Mouse (Mus musculus): Measurements from ENCODE around the gene Ift20.
A peak's percentile ranks its signal among the peaks of the same experiment; 100 is the strongest.

The Ift20 gene

DNA sequence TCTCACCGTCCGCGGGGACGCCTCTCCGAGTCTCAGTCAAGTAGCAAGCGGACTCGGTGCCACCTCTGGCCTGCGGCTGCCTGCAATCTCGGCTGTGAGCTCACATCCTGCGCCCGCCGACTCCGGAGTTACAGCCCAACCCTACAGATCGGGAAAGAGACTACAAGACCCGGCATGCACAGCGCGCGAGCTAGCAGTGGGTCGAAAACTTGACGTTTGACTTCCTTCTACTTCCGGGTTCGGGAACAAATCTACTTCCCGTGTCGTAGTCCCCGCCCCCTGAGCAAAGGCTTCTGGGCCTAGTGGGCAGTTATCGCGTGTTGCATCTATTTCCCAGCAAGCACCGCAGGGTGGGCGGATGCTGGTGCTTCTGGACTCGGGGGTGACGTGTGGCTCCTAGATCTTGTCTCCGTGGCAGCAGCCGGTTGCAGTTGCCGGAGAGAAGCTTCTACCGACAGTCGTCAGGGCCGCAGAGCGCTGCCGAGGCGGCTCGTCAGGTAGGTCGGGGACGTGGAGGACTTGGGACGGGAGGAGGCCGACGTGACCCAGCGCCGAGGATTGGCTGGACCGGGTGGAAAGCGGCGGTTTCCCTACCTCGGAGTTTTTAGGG, at the start of gene Ift20, which contains the start of gene Tnfaip1:
Gene Ift20, plus strand, starts transcription at position 282 of the 610 bp plus-strand sequence.
Gene Tnfaip1, minus strand, starts transcription at position 253 of the 610 bp plus-strand sequence.
- Histone ChIP-seq H3K36me3 (ENCODE audit: control insufficient read depth, insufficient read depth, low read length, poor library complexity, severe bottlenecking) (peaks cover 1% of the 10 kb centered on the region; the same call in 1 of the 2 replicates), H3K27me3 (ENCODE audit: control insufficient read depth, insufficient read depth, low read length, poor library complexity, severe bottlenecking) (no peaks in the 10 kb centered on the region)
- peak; percentile 99 for DNase-seq (ENCODE audit: low read depth, low spot score)

DNA sequence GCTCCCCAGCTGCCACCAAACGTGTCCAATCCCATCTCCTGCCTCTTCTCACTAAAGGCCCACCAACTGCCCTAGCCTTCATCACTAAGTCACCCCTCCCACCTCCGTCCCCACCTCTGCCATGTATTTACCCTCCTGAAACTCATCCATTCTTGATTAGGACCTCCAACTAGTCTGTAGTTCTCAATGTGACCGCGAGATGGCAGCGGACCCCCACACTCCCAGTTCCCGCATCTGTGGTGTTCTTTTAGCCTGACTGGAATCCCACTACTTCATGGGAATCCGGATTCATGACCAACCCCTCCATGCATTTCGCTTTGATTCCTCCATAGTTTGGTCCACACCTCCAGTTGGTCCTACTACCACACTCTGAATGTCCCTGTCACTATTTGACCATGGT, 48.0 kb upstream of the Ift20 start:
- peak; percentile 70 for DNase-seq (ENCODE audit: low read depth, low spot score)
- no peaks in the 10 kb centered on the region; the same call in 1 of the 2 replicates for H3K36me3 ChIP-seq (ENCODE audit: control insufficient read depth, insufficient read depth, low read length, poor library complexity, severe bottlenecking)
- no peaks in the 10 kb centered on the region for H3K27me3 ChIP-seq (ENCODE audit: control insufficient read depth, insufficient read depth, low read length, poor library complexity, severe bottlenecking)

GRCm38 (mm10) chr11:78490781-78491241, 45.4 kb upstream of the Ift20 start:
- Histone ChIP-seq H3K36me3 (ENCODE audit: control insufficient read depth, insufficient read depth, low read length, poor library complexity, severe bottlenecking) (no peaks in the 10 kb centered on the region), H3K27me3 (ENCODE audit: control insufficient read depth, insufficient read depth, low read length, poor library complexity, severe bottlenecking) (no peaks in the 10 kb centered on the region)
- no peak for DNase-seq (ENCODE audit: low read depth, low spot score)

DNA sequence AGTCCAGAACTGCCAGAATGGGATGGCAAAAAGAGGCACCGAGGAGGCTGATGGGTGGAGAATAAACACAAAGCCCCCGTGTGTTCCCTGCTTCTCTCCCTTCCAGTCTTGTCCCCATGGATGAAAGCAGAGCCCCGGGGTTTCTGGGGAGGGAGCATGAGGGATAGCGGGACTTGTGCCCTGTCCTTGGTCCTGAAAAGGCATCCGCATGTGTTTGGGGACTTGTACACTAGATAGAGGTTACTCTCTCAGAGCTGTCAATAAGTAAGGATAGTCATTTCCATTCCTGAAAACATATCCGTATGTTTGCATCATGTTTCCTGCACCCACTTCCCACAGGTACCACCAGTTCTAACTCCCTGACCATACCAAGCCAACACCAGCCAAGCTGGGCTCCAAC, 40.3 kb upstream of the Ift20 start:
- DNase-seq (ENCODE audit: low read depth, low spot score), result peak; percentile 50
- no peaks in the 10 kb centered on the region for H3K36me3 ChIP-seq (ENCODE audit: control insufficient read depth, insufficient read depth, low read length, poor library complexity, severe bottlenecking)

GRCm38 (mm10) chr11:78497071-78497541, 39.1 kb upstream of the Ift20 start:
- H3K36me3 ChIP-seq (ENCODE audit: control insufficient read depth, insufficient read depth, low read length, poor library complexity, severe bottlenecking), result no peaks in the 10 kb centered on the region
- no peaks in the 10 kb centered on the region for H3K27me3 ChIP-seq (ENCODE audit: control insufficient read depth, insufficient read depth, low read length, poor library complexity, severe bottlenecking)
- peak; percentile 30 for DNase-seq (ENCODE audit: low read depth, low spot score)

More for the DNA sequence above, 40.3 kb upstream of the Ift20 start:
- no peaks in the 10 kb centered on the region for H3K27me3 ChIP-seq (ENCODE audit: control insufficient read depth, insufficient read depth, low read length, poor library complexity, severe bottlenecking)

DNA sequence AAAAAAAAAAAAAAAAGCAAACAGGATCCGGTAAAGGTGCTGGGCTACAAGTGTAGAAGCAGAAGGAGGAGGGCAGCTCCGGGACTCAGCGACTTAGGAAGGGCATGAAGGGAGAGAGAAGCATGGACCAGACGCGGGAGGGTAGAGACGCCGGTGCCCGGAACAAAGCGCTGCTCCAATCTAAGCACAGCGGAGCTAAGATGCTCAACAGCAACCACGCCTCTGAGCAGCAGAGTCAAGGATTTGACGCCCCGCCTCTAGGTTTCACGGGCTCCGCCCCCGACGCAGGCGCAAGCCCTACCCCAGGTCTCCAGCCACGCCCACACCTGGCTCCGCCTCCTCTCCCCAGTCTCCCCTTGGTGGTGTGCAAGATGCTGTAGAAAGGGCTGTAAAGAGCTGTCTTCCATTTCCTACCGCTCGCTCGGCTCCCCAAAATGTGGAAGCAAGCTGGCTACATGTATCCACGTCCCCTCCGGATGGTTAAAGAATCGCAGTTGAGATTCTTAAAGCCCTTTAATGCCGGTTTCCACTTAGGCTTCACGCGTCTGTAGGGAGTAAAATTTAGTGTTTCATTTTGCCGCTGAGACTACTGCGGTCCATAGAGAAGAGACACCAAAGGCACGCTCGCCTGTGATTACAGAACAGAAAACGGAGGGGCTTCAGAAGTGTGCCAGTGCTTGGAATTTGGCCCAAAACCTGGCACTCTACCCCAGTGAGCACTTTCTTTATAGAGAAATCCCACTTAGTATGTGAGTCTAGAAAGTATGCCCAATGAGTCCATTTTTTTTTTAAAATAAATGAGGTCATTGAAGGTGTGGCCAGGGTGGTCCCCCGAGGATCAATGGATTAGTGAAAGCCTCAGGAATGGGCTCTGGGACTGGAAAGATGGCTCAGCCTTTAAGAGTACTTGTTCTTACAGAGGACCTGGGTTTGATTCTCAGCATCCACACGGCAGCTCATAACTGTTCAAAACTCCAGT, 38.3 kb upstream of the Ift20 start, which contains the start of gene Sarm1:
Gene Sarm1, minus strand, starts transcription at position 211 of the 979 bp plus-strand sequence.
- H3K36me3 ChIP-seq (ENCODE audit: control insufficient read depth, insufficient read depth, low read length, poor library complexity, severe bottlenecking), result no peaks in the 10 kb centered on the region
- no peaks in the 10 kb centered on the region for H3K27me3 ChIP-seq (ENCODE audit: control insufficient read depth, insufficient read depth, low read length, poor library complexity, severe bottlenecking)
- peak; percentile 97 for DNase-seq (ENCODE audit: low read depth, low spot score)

GRCm38 (mm10) chr11:78499004-78499403, 37.2 kb upstream of the Ift20 start, which contains the start of gene Vtn:
Vtn (plus strand) TSS chr11:78499091.
- DNase-seq (ENCODE audit: low read depth, low spot score), result no peak
- Histone ChIP-seq H3K27me3 (ENCODE audit: control insufficient read depth, insufficient read depth, low read length, poor library complexity, severe bottlenecking) (no peaks in the 10 kb centered on the region), H3K36me3 (ENCODE audit: control insufficient read depth, insufficient read depth, low read length, poor library complexity, severe bottlenecking) (no peaks in the 10 kb centered on the region)

- H3K36me3 ChIP-seq (ENCODE audit: control insufficient read depth, insufficient read depth, low read length, poor library complexity, severe bottlenecking), result no peaks in the 10 kb centered on the region
- H3K27me3 ChIP-seq (ENCODE audit: control insufficient read depth, insufficient read depth, low read length, poor library complexity, severe bottlenecking), result no peaks in the 10 kb centered on the region
Measured at GRCm38 (mm10) chr11:78499543-78499942, 36.6 kb upstream of the Ift20 start.

GRCm38 (mm10) chr11:78500623-78501202, 35.4 kb upstream of the Ift20 start:
- no peak for DNase-seq (ENCODE audit: low read depth, low spot score)

More at GRCm38 (mm10) chr11:78499543-78499942, 36.6 kb upstream of the Ift20 start:
- DNase-seq (ENCODE audit: low read depth, low spot score), result no peak

DNA sequence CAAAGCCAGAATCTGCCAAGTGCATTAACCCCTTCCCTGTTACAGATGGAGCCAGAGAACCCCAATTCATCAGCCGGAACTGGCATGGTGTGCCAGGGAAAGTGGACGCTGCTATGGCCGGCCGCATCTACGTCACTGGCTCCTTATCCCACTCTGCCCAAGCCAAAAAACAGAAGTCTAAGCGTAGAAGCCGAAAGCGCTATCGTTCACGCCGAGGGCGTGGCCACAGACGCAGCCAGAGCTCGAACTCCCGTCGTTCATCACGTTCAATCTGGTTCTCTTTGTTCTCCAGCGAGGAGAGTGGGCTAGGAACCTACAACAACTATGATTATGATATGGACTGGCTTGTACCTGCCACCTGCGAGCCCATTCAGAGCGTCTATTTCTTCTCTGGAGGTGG, 34.6 kb upstream of the Ift20 start:
- no peak for DNase-seq (ENCODE audit: low read depth, low spot score)
- Histone ChIP-seq H3K36me3 (ENCODE audit: control insufficient read depth, insufficient read depth, low read length, poor library complexity, severe bottlenecking) (no peaks in the 10 kb centered on the region; the same call in 1 of the 2 replicates), H3K27me3 (ENCODE audit: control insufficient read depth, insufficient read depth, low read length, poor library complexity, severe bottlenecking) (no peaks in the 10 kb centered on the region)

More at GRCm38 (mm10) chr11:78500623-78501202, 35.4 kb upstream of the Ift20 start:
- Histone ChIP-seq H3K36me3 (ENCODE audit: control insufficient read depth, insufficient read depth, low read length, poor library complexity, severe bottlenecking) (no peaks in the 10 kb centered on the region), H3K27me3 (ENCODE audit: control insufficient read depth, insufficient read depth, low read length, poor library complexity, severe bottlenecking) (no peaks in the 10 kb centered on the region)

GRCm38 (mm10) chr11:78502909-78503650, 33.1 kb upstream of the Ift20 start, which contains the start of gene Sebox:
Sebox (plus strand) TSS chr11:78503447.
- DNase-seq (ENCODE audit: low read depth, low spot score), result no peak
- peaks cover 7% of the 10 kb centered on the region for H3K36me3 ChIP-seq (ENCODE audit: control insufficient read depth, insufficient read depth, low read length, poor library complexity, severe bottlenecking)
- no peaks in the 10 kb centered on the region for H3K27me3 ChIP-seq (ENCODE audit: control insufficient read depth, insufficient read depth, low read length, poor library complexity, severe bottlenecking)

GRCm38 (mm10) chr11:78505430-78505829, 30.7 kb upstream of the Ift20 start:
- DNase-seq (ENCODE audit: low read depth, low spot score), result no peak

GRCm38 (mm10) chr11:78509148-78509547, 27.0 kb upstream of the Ift20 start:
- DNase-seq (ENCODE audit: low read depth, low spot score), result peak; percentile 65
- Histone ChIP-seq H3K27me3 (ENCODE audit: control insufficient read depth, insufficient read depth, low read length, poor library complexity, severe bottlenecking) (no peaks in the 10 kb centered on the region), H3K36me3 (ENCODE audit: control insufficient read depth, insufficient read depth, low read length, poor library complexity, severe bottlenecking) (peaks cover 7% of the 10 kb centered on the region)

More at GRCm38 (mm10) chr11:78505430-78505829, 30.7 kb upstream of the Ift20 start:
- H3K36me3 ChIP-seq (ENCODE audit: control insufficient read depth, insufficient read depth, low read length, poor library complexity, severe bottlenecking), result peaks cover 7% of the 10 kb centered on the region
- H3K27me3 ChIP-seq (ENCODE audit: control insufficient read depth, insufficient read depth, low read length, poor library complexity, severe bottlenecking), result no peaks in the 10 kb centered on the region
